Mouse (Mus musculus): Measurements from ENCODE around the gene Trim67.

Gene Trim67

DNA sequence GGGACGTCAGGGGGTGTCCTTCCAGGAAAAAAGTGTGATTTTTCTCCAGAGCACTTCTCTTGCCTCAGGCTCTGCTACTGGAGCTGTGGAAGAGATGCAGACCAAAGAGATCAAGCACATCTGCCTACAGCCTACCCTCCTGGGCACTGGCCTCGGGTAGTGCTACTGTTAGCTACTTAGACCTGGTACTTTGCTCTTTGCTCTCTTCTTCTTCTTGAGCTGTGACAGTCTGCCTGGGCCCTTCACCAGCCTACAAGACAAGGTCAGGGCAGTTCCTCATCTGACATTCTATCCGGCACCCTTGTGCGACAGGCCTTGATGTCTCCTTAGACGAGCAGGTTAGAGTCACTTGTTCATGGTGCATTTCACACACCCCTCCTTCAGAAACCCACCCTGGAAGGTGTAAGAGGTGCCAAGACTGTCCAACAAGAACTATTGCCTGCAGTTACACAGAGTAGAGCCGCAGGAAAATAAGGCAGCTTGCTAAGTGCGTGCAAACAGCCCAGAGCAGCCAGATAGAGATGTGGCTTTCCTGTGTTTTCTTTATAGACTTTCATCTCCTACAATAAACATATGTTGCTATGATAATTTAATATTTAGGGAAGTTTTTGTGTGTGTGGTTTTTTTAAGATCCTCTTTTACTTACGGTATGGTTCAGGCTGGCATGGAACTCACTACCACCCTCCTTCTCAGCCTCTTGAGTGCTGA, 3.0 kb downstream of the Trim67 start:
- no peak for DNase-seq

DNA sequence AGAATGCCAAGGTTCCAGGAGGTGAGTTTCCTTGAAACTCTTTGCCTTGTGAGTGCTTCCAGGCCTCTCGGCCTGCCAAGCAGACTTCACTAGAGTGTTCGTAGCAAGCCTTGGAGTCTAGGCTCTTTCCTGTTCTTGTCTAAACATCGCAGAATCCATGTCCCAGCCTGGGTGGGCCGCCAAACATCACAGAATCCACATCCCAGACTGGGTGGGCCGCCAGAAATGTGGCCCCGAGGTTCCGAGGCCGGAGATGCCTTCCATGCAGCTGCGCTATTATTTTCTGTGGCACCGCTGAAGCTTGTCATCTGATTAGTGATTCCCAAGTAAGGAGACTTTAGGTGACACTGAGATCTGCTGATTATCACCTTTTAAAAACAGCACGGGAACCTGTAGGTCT, 7.7 kb downstream of the Trim67 start:
- DNase-seq = no peak

GRCm38 (mm10) chr8:124803824-124804702, 11.2 kb downstream of the Trim67 start:
- no peak for DNase-seq

DNA sequence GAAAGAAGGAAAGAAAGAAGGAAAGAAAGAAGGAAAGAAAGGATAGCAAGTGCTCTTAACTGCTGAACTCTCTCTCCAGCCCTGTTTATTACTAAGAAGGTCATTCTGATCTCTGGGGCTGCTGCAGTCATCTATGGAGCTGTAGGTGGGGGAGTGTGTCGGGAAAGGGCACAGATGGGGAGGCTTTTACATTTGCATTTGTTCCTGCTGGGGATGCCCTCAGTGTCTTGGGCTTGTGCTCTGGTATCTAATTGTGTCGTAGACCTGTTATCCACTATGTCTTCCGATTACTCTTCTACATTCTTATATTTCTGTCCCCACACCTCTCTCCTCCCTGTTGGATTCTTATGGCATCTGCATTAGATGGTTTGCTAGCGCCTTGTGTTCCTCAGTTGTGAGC, 13.1 kb downstream of the Trim67 start:
- no peak for DNase-seq

DNA sequence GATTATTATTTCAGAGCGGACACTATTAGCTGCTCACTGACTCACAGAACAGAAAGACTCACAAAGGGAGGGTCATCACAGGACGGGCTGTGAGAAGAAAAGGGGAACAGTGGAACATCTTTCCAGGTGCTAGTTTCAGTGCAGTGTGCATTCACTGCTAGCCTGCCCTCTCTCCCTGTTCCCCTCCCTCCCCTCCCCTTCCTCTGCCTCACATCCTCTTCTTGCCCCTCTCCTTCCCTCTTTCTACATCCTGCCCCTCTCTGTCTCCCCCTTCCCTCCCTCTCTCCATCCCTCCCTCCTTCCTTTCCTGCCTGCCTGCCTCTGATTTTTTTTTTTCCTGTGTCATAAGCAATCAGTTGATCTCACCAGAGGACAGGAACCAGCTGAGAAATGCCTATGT, 16.5 kb downstream of the Trim67 start:
- DNase-seq = no peak

DNA sequence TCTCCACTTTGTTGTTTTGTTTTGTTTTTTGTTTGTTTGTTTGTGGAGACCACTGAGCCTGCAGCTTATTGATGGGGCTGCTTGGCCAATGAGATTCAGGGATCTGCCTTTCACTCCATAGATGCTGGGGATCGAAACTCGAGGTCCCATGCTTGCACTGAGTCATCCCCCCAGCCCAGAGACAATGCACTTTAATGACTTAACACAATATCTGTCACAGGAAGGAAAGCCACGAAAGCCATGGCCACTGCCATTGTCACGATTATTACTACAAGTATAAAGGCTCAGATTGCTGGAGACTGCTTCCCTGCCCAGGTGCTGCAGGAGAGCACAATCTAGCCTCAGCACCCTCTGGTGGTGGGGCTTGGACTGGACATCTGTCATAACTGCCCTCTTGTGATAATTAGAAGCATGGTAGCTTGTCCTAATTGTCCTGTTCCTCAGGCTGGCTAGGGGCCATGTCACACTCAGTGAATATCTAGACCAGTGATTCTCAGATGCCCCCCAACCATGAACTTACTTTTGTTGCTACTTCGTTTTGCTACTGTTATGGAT, 17.2 kb downstream of the Trim67 start:
- no peak for DNase-seq

- no peak for DNase-seq
These were observed 17.9 kb downstream of the Trim67 start for GRCm38 (mm10) chr8:124810689-124811394.

DNA sequence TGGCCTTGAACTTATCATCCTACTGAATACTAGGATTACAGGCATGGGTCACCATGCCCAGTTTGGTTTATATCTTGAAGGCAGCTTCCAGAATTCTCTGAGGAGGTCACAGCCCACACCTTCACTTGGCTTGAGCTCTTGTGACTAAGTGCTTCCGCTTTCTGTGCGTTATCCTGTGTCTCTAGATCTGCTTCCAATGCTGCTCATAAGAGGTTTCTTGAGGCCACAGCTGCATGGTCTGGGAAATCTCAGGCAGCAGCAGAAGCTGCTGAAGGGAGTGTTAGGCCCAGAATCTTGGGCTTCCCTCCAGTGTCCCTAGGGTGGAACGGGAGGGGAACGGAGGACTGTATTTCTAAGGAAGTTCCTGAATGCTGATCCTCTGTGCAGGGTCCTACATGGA, 20.4 kb downstream of the Trim67 start:
- DNase-seq = no peak

DNA sequence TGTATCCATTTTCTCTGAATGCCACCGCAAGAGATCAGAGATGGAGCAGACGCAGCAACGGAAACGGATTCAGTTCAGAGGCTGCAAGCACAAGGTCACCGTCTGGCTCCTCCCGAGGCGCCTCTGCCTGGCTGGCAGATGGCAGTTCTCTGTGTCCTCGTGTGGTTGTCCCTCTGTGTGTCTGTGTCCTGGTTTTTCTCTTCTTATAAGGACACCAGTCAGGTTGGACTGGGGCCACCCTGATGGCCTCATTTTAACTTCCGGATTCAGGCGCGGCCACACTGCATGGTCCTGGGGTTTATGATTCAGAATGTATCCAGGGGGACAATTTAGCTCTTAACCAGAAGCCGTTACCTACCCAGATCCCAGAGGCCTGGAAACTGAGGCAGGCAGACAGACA, 23.0 kb downstream of the Trim67 start:
- DNase-seq = peak; percentile 59

GRCm38 (mm10) chr8:124816866-124817265, 24.0 kb downstream of the Trim67 start:
- no peak for DNase-seq

- no peak for DNase-seq
These were observed 24.5 kb downstream of the Trim67 start for GRCm38 (mm10) chr8:124817361-124817760.

DNA sequence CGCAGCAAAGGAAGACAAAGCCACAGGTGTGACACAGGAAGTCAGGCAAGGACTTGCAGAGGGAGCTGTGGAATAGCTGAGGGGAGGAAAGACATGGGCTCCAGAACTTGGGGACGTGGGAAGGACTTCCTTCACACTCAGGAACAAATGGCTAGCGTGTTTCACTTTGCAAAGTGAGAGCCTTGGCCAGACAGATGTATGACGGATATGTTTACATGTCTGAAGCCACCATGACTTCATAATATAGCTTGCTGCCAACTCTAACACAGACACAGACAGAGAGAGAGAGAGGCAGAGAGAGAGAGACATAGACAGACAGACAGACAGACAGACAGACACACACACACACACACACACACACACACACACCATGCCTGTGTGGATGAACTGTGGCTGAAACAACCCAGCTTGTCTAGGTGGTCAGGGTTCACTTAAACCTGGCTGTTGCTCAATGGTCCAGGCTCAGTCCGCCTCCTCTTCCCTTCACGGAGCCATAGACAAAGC, 26.8 kb downstream of the Trim67 start:
- DNase-seq = no peak

DNA sequence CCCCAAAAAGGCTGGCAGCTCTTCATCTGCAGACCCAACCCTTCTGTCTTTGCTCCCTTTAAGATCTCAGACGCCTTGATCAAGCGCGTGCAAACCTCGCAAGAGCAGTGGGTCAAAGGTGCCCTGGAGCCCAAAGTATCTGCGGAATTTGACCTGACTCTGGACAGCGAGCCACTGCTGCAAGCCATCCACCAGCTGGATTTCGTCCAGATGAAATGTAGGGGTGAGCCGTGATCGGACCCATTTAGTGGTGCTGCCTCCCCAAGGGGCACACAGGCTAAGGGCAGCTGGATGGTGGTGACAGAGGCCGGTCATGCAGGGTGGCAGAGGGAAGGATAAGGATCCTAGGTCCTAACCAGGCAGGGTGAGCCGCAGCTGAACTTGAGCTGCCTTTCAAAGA, 27.2 kb downstream of the Trim67 start:
- DNase-seq = no peak

GRCm38 (mm10) chr8:124823497-124823896, 30.6 kb downstream of the Trim67 start:
- no peak for DNase-seq

- DNase-seq = peak; percentile 47
These were observed 33.8 kb downstream of the Trim67 start for GRCm38 (mm10) chr8:124826658-124827057.

DNA sequence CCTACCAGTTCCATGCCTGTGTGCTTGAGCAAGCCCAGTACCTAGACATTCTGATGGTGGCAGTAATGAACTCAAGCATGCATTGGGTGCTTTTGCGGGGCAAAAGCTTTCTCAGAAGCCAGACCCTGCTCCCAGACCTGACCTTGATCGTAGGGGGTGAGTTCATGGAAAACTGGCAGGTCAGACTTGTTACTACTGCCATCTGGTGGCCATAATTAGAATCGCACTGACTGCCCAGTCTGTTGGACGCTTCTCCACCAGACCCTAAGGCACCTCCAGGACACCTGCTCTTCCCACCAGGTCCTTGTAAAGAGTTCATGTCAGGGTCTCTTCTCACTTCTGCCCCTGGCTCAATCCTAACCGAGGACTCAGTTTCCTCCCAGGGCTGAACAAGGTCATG, 34.5 kb downstream of the Trim67 start:
- peak; percentile 81 for DNase-seq

DNA sequence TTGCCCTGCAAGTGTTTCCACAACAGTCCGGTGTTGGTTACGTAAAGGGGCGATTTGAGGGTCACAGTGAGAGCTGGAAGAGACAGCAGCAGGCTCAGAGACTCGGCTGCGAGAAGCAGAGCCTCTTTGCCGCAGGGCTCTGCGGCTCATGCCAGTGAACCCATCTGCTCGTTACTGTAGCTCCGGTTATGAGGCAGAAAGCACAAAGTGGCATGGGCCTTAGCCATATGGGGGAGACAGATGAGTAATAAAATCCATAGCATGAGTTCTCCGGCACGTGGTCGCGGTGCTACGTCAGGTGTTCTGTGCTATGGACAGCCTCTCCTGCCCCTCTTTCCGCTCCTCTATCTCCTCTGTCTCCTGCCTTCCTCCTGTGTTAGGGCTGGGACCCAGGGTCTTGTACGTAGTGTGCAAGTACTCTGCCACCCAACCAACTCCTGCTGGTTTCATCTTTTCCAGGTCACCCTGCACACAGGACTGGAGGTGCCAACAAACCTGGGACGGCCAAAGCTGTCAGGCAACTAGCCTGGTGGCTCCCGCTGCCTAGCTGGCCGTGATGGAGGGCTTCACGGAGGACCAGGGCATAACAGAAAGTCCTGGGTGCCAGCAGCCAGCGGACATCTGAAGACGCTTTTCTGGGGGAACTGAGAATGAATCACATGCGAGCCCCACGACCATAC, 35.8 kb downstream of the Trim67 start:
- DNase-seq = peak; percentile 63

DNA sequence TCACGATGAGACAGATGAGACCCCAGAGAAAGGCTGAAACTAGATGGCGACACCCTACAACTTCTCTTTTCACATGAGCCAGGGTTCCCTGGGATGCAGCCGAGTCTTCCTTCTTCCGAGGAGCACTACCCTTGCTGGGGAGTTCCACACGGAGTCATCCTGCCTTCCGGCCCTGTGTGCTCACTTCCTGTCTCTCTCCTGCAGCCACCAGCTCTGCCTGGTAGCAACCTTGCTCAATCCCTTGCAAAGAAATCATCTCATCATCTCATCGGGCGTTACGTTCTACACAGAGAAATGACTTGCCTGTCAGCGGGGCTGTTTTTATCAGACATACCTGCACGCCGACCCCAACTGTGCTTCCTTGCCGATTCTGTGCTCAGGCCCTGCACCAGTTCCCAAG, 37.2 kb downstream of the Trim67 start:
- no peak for DNase-seq

DNA sequence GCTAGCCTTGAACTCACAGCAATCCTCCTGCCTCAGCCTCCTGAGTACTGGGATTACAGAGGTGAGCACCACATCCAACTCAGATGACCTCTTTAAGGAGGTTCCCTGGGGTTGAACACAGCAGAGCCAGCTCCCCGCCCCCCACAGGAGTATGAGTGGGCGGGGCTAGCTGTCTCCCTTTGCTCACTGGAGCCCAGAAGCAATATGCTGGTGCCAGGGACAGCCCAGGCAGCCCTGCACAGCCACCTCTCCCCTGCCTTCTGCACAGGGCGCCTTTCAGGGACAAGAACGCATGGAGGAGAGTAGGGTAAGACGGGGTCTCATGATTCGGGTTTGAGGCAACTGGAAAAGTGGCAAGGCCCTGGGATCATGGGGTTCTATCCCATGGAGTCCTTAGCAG, 38.6 kb downstream of the Trim67 start:
- no peak for DNase-seq

DNA sequence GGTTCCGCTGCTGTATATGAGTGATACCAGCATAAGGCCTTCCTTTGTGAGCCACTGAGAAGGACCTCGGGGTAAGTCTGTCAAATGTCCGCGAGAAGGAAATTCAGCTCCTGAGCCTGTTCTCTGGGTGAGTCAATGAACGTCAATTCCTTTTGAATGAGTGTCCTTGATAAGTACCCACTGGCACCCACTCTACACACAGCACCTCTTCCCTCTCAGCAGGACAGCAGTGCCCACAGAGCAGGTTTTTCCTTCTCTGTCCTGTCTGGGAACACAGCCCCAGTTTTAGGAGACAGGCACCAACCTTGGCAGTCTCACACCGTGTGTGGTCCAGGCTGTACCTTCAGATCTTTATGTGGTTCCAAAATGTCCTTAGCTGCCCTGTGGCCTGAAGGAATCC, 39.0 kb downstream of the Trim67 start:
- DNase-seq = no peak

DNA sequence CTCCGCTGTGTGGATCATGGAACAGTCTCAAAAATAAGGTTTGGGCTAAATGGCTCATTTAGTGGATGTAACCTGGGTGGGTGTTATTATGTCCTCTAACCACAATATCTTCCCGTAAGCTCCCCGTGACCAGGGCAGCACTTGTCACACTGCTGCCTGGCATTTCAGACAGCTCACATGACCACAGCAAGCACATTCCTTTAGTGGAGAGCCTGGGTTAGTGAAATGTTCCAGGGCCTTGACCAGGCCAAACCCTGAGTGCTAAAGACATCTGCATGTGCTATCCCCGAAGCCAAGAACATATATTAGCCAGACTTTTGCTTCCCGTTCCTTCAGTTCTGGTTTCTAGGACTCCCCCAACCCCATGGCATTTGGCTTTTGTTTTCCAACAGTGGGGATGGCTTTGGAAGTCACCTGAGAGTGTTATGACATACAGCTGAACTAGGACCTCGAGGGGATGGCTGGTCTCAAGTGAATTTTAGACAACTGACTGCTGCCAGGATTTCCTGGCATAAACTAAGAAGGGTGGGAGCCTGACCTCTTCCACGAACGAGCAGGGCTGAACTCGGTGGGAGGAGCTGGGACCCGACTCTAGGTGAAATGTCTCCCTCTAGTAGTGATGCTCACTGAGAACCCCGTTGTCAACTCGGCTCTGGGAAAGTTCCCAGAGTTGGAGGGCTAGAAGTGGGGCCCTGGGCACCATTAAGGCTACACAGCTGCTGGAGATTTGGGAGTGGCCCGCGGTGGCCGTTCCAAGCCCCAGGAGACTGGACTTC, 40.7 kb downstream of the Trim67 start:
- no peak for DNase-seq

DNA sequence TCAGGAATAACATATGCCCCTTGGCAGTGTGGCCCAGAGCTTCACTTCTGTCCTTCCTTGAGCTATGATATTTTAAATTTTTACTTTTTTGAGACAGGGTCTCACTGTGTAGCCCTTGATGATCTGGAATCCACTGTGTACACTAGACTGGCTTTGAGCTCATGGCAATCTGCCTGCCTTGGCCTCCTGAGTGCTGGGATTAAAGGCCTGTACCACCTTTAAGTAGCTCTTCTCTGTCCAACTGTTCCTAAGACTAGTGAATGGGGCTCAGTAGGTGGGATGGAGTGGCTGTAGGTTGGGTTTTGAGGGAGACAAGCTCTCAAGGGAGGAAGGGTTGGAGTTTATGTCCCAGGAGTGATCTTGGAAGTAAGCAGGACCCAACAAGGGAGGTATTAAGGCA, 43.0 kb downstream of the Trim67 start:
- no peak for DNase-seq
